Mouse (Mus musculus) CH12.LX (cell line): ENCODE data around the gene Fryl. TPM values are rescaled to one million over a fixed set of nuclear protein-coding genes. Genes with fewer than 3 reads are reported as not detected.

ENCODE experiments used
- DNase-seq: peaks from one replicate; pipeline ENCODE4 v3.0.0-alpha.2; 2013; ENCODE audit errors: extremely low read depth
- H3K27ac ChIP-seq: 2 replicates; pipeline ENCODE4 v1.5.1; 2012; ENCODE audit warnings: low read depth, mild to moderate bottlenecking, control low read depth, moderate library complexity; ENCODE audit not compliant: insufficient read depth
- H3K27me3 ChIP-seq: replicated peaks from 2 replicates; pipeline ENCODE3; 2012; ENCODE audit warnings: inconsistent platforms
- H3K36me3 ChIP-seq, 2 experiments: replicated peaks in 1 of 2; 2 replicates each; pipeline versions ENCODE3 to v1.6.1; 2012; ENCODE audit warnings: inconsistent platforms in 1 of 2, low read length in 1 of 2, mild to moderate bottlenecking in 1 of 2, mixed read lengths in 1 of 2, moderate library complexity in 1 of 2; ENCODE audit not compliant: control insufficient read depth in 1 of 2, insufficient read depth in 1 of 2
- H3K4me1 ChIP-seq, 2 experiments: 2 replicates each; pipeline ENCODE4 v1.6.1; 2012; ENCODE audit warnings: inconsistent platforms in 1 of 2, moderate library complexity in 1 of 2; ENCODE audit not compliant: insufficient read depth in 2 of 2, control insufficient read depth in 1 of 2
- H3K4me2 ChIP-seq: 2 replicates; pipeline ENCODE4 v1.6.1; 2012; ENCODE audit warnings: low read depth, mild to moderate bottlenecking, control low read depth; ENCODE audit not compliant: poor library complexity, insufficient read depth, severe bottlenecking
- H3K4me3 ChIP-seq, 3 experiments: fragments of 150-350 bp in 1 of 3; sonication (generic) in 1 of 3; replicated peaks in 1 of 3; 2 replicates each; pipeline versions ENCODE3 to v1.5.1; 2011 to 2012; ENCODE audit warnings: low read depth in 2 of 3, low read length in 2 of 3, mild to moderate bottlenecking in 2 of 3, moderate library complexity in 2 of 3, control low read depth in 1 of 3, improper control_type of control experiment in 1 of 3, inconsistent platforms in 1 of 3, mixed read lengths in 1 of 3; ENCODE audit not compliant: poor library complexity in 1 of 3
- H3K79me2 ChIP-seq: replicated peaks from 2 replicates; pipeline ENCODE4 v1.6.1; 2012; ENCODE audit warnings: mild to moderate bottlenecking, moderate library complexity; ENCODE audit not compliant: control insufficient read depth, poor library complexity, insufficient read depth, severe bottlenecking; ENCODE audit errors: extremely low read depth
- H3K9ac ChIP-seq: 2 replicates; pipeline ENCODE4 v1.6.1; 2012; ENCODE audit warnings: low read depth, mild to moderate bottlenecking, control low read depth, moderate library complexity; ENCODE audit not compliant: insufficient read depth
- H3K9me3 ChIP-seq: replicated peaks from 2 replicates; pipeline ENCODE3; 2012; ENCODE audit warnings: low read length, inconsistent platforms, mixed read lengths
- BHLHE40 ChIP-seq: IDR thresholded peaks from 2 replicates; pipeline ENCODE4 v1.6.1; 2011; ENCODE audit warnings: mild to moderate bottlenecking, low read depth, low read length, improper control_type of control experiment
- CHD1 ChIP-seq: IDR thresholded peaks from 2 replicates; pipeline ENCODE4 v1.6.1; 2012; ENCODE audit warnings: low read depth, low read length, improper control_type of control experiment, inconsistent platforms
- CHD2 ChIP-seq: IDR thresholded peaks from 2 replicates; pipeline ENCODE4 v1.6.1; 2011; ENCODE audit warnings: low read length, improper control_type of control experiment
- CTCF ChIP-seq, 2 experiments: IDR thresholded peaks in 1 of 2; conservative IDR thresholded peaks in 1 of 2; 2 replicates each; pipeline ENCODE4 v1.5.1; 2011 to 2012; ENCODE audit warnings: low read depth in 2 of 2, low read length in 2 of 2, improper control_type of control experiment in 1 of 2, inconsistent platforms in 1 of 2, mild to moderate bottlenecking in 1 of 2, moderate library complexity in 1 of 2
- EP300 ChIP-seq: IDR thresholded peaks from 2 replicates; pipeline ENCODE4 v1.6.1; 2011; ENCODE audit warnings: low read length, improper control_type of control experiment
- IRF4 ChIP-seq: IDR thresholded peaks from 2 replicates; pipeline ENCODE4 v1.6.1; 2014; ENCODE audit warnings: low read depth, mild to moderate bottlenecking, inconsistent platforms, low read length, improper control_type of control experiment
- JUND ChIP-seq: conservative IDR thresholded peaks from 2 replicates; pipeline ENCODE4 v1.6.1; 2011; ENCODE audit warnings: low read depth, low read length, improper control_type of control experiment
- MAX ChIP-seq: IDR thresholded peaks from 2 replicates; pipeline ENCODE4 v1.6.1; 2011; ENCODE audit warnings: low read length, improper control_type of control experiment
- MAZ ChIP-seq: IDR thresholded peaks from 2 replicates; pipeline ENCODE4 v1.6.1; 2012; ENCODE audit warnings: low read depth, mild to moderate bottlenecking, inconsistent platforms, low read length, improper control_type of control experiment, moderate library complexity
- MEF2A ChIP-seq: IDR thresholded peaks from 2 replicates; pipeline ENCODE4 v1.6.1; 2014; ENCODE audit warnings: low read depth, mild to moderate bottlenecking, inconsistent platforms, low read length, improper control_type of control experiment, borderline replicate concordance
- NELFE ChIP-seq: IDR thresholded peaks from 2 replicates; pipeline ENCODE4 v1.6.1; 2011; ENCODE audit warnings: low read depth, low read length, improper control_type of control experiment
- NRF1 ChIP-seq: IDR thresholded peaks from 2 replicates; pipeline ENCODE4 v1.6.1; 2014; ENCODE audit warnings: low read depth, mild to moderate bottlenecking, inconsistent platforms, low read length, improper control_type of control experiment, moderate library complexity
- PAX5 ChIP-seq: IDR thresholded peaks from 2 replicates; pipeline ENCODE4 v1.6.1; 2012; ENCODE audit warnings: low read length, inconsistent platforms, mixed read lengths
- POLR2A ChIP-seq: IDR thresholded peaks from 2 replicates; pipeline ENCODE4 v1.6.1; 2011; ENCODE audit warnings: low read depth, mild to moderate bottlenecking, improper control_type of control experiment, low read length
- RAD21 ChIP-seq: IDR thresholded peaks from 2 replicates; pipeline ENCODE4 v1.6.1; 2011; ENCODE audit warnings: low read depth, mild to moderate bottlenecking, low read length, improper control_type of control experiment, moderate library complexity
- RCOR1 ChIP-seq: conservative IDR thresholded peaks from 2 replicates; pipeline ENCODE4 v1.6.1; 2012; ENCODE audit warnings: low read depth, mild to moderate bottlenecking, inconsistent platforms, low read length, improper control_type of control experiment
- SMC3 ChIP-seq: IDR thresholded peaks from 2 replicates; pipeline ENCODE4 v1.6.1; 2011; ENCODE audit warnings: low read depth, low read length, improper control_type of control experiment
- TBP ChIP-seq: conservative IDR thresholded peaks from 2 replicates; pipeline ENCODE4 v1.6.1; 2011; ENCODE audit warnings: low read depth, low read length, improper control_type of control experiment
- TCF12 ChIP-seq: IDR thresholded peaks from 2 replicates; pipeline ENCODE4 v1.6.1; 2014; ENCODE audit warnings: low read depth, mild to moderate bottlenecking, inconsistent platforms, low read length, improper control_type of control experiment
- USF1 ChIP-seq: IDR thresholded peaks from 2 replicates; pipeline ENCODE4 v1.6.1; 2014; ENCODE audit warnings: low read depth, mild to moderate bottlenecking, inconsistent platforms, low read length, improper control_type of control experiment
- ZC3H11A ChIP-seq: IDR thresholded peaks from 2 replicates; pipeline ENCODE4 v1.6.1; 2012; ENCODE audit warnings: low read depth, mild to moderate bottlenecking, inconsistent platforms, low read length, improper control_type of control experiment
- ZKSCAN1 ChIP-seq: IDR thresholded peaks from 2 replicates; pipeline ENCODE4 v1.6.1; 2012; ENCODE audit warnings: low read depth, inconsistent platforms, low read length, improper control_type of control experiment, borderline replicate concordance
- dilution Hi-C: fragments of 300-500 bp; cut with MboI; formaldehyde crosslinking; loops from 2 replicates; pipeline ENCODE4 v1.14.3; 2020; ENCODE audit warnings: low sequenced_read_pairs; ENCODE audit not compliant: extremely low pct_unique_long_range_greater_than_20kb, extremely low pct_ligation_motif_present
- in situ Hi-C: fragments of 300-500 bp; cut with MboI; formaldehyde crosslinking; loops from 3 replicates; pipeline ENCODE4 v1.14.3; 2019; ENCODE audit warnings: low sequenced_read_pairs, low pct_ligation_motif_present, low pct_unique_long_range_greater_than_20kb, mixed read lengths
- polyA plus RNA-seq: library from polyadenylated mRNA; unstranded; fragments of >175 nt; gene quantifications from 2 replicates; pipeline ENCODE4 v1.2.1, GENCODE M21; 2012; ENCODE audit warnings: low read depth; ENCODE audit not compliant: insufficient read length
- total RNA-seq, 2 experiments: library from RNA; depleted of rRNA; stranded (reverse); fragments of 300-350 nt in 1 of 2; fragments of >200 nt in 1 of 2; gene quantifications; 2 replicates each; pipeline ENCODE4 v1.2.3; 2012 to 2014

Gene Fryl
- total and polyA plus RNA-seq, 3 experiments: 23.2 to 38.4 (median 31.3) TPM

GRCm38 (mm10) chr5:73056457-73056856, 200.0 kb downstream of the Fryl start:
- Histone ChIP-seq H3K9me3 (no peaks in the 10 kb centered on the region), H3K4me2 (no peak overlapping the region), H3K9ac (no peak overlapping the region), H3K27me3 (no peaks in the 10 kb centered on the region), H3K27ac (no peak overlapping the region), H3K79me2 (no peaks in the 10 kb centered on the region), H3K4me1 (no peaks in the 10 kb centered on the region), H3K36me3 (peaks cover 40 to 75% of the 10 kb centered on the region in 2 experiments), H3K4me3 (no peak overlapping the region)
- TF ChIP-seq TBP (no peak), RAD21 (peak; percentile 37), CTCF (conservative IDR thresholded peaks at IDR 0.05 in 1 of 2, IDR thresholded peaks at IDR 0.05 in 1 of 2; ENCODE audit: low read depth in 2 of 2, low read length in 2 of 2) (peak; percentile 35 to 55), MAX (no peak), SMC3 (peak; percentile 41; the same call in 1 of the 2 replicates)
- dilution Hi-C loops (no loop called here), in situ Hi-C loops (no loop called here)
- DNase-seq: no peak

GRCm38 (mm10) chr5:73053933-73054332, 202.5 kb downstream of the Fryl start:
- Histone ChIP-seq H3K27ac (no peak overlapping the region), H3K79me2 (no peaks in the 10 kb centered on the region), H3K27me3 (no peaks in the 10 kb centered on the region), H3K4me1 (no peaks in the 10 kb centered on the region), H3K4me3 (no peak overlapping the region), H3K4me2 (no peak overlapping the region), H3K9ac (no peak overlapping the region), H3K9me3 (no peaks in the 10 kb centered on the region), H3K36me3 (peaks cover 52 to 87% of the 10 kb centered on the region in 2 experiments)
- in situ Hi-C loops: no loop called here
- no peak for DNase-seq
- TF ChIP-seq TBP (no peak), PAX5 (no peak)
- dilution Hi-C loops: no loop called here

GRCm38 (mm10) chr5:73047651-73048245, 208.7 kb downstream of the Fryl start:
- in situ Hi-C loops (no loop called here), dilution Hi-C loops (no loop called here)
- Histone ChIP-seq H3K79me2 (no peaks in the 10 kb centered on the region), H3K9ac (no peak overlapping the region), H3K36me3 (peaks cover 59 to 91% of the 10 kb centered on the region in 2 experiments), H3K4me2 (no peak overlapping the region), H3K4me1 (no peaks in the 10 kb centered on the region), H3K27me3 (no peaks in the 10 kb centered on the region), H3K9me3 (peaks cover 4% of the 10 kb centered on the region), H3K4me3 (no peak overlapping the region), H3K27ac (no peak overlapping the region)
- DNase-seq: no peak
- TF ChIP-seq CTCF (conservative IDR thresholded peaks at IDR 0.05 in 1 of 2, IDR thresholded peaks at IDR 0.05 in 1 of 2; ENCODE audit: low read depth in 2 of 2, low read length in 2 of 2): no peak
- TF ChIP-seq USF1: no peak
- no peak for TF ChIP-seq TCF12
- TF ChIP-seq JUND: no peak
- no peak for TF ChIP-seq NRF1
- TF ChIP-seq MEF2A: no peak
- TF ChIP-seq CHD2: no peak
- TF ChIP-seq SMC3: no peak
- no peak for TF ChIP-seq NELFE
- TF ChIP-seq PAX5: no peak
- TF ChIP-seq RCOR1: no peak
- TF ChIP-seq POLR2A: no peak
- no peak for TF ChIP-seq IRF4
- no peak for TF ChIP-seq EP300
- no peak for TF ChIP-seq ZKSCAN1
- no peak for TF ChIP-seq ZC3H11A
- TF ChIP-seq CHD1: no peak
- TF ChIP-seq MAX: no peak
- no peak for TF ChIP-seq MAZ
- TF ChIP-seq BHLHE40: no peak
